Mouse (Mus musculus): ENCODE data around the gene Rab1b. TPM values are rescaled to one million over a fixed set of nuclear protein-coding genes. Genes with fewer than 3 reads are reported as not detected.
"Not testable (repeated sequence)": the region's sequence is repeated elsewhere in the genome, so short reads cannot be mapped to it uniquely, and the experiment has no call there.

Gene Rab1b
- polyA plus RNA-seq, 1 experiment from 2014 or later, result 225 TPM

- peaks cover 46% of the 10 kb centered on the region for H3K36me3 ChIP-seq (ENCODE audit: control insufficient read depth, insufficient read depth, low read length)
- WGBS, result 0% methylated on average over 21 of the region's 21 CpGs
- H3K27ac ChIP-seq (replicated peaks; ENCODE audit: low read depth, low read length), result no peak overlapping the region; the same call in 1 of the 2 replicates
- peak overlapping the region; percentile 25; the same call in 1 of the 2 replicates for H3K4me2 ChIP-seq (ENCODE audit: low read depth, low read length)
- H3K4me1 ChIP-seq (ENCODE audit: control insufficient read depth, insufficient read depth, low read length), result peaks cover 31% of the 10 kb centered on the region
- no peak overlapping the region for H3K4me3 ChIP-seq (ENCODE audit: low read depth, low read length)
- DNase-seq (ENCODE audit: low spot score) (peak; percentile 95), ATAC-seq (ENCODE audit: low read depth) (peak; percentile 74)
- H3K9me3 ChIP-seq (ENCODE audit: control insufficient read depth, low read length), result no peaks in the 10 kb centered on the region
- H3K9ac ChIP-seq (ENCODE audit: low read depth, low read length), result peak overlapping the region; percentile 32; the same call in 1 of the 2 replicates
- H3K27me3 ChIP-seq (replicated peaks; ENCODE audit: control insufficient read depth, insufficient read depth, low read length), result no peaks in the 10 kb centered on the region
Observed at GRCm38 (mm10) chr19:5094243-5094632, 12.6 kb downstream of the Rab1b start.

GRCm38 (mm10) chr19:5093481-5094242, 13.2 kb downstream of the Rab1b start:
- H3K27ac ChIP-seq (replicated peaks; ENCODE audit: low read depth, low read length), result no peak overlapping the region
- H3K9ac ChIP-seq (ENCODE audit: low read depth, low read length), result peak overlapping the region; percentile 32; the same call in 1 of the 2 replicates
- H3K27me3 ChIP-seq (replicated peaks; ENCODE audit: control insufficient read depth, insufficient read depth, low read length), result no peaks in the 10 kb centered on the region
- H3K36me3 ChIP-seq (ENCODE audit: control insufficient read depth, insufficient read depth, low read length), result peaks cover 46% of the 10 kb centered on the region
- H3K4me1 ChIP-seq (ENCODE audit: control insufficient read depth, insufficient read depth, low read length), result peaks cover 29% of the 10 kb centered on the region
- no peaks in the 10 kb centered on the region for H3K9me3 ChIP-seq (ENCODE audit: control insufficient read depth, low read length)
- no peak overlapping the region for H3K4me3 ChIP-seq (ENCODE audit: low read depth, low read length)
- peak overlapping the region; percentile 25; the same call in 1 of the 2 replicates for H3K4me2 ChIP-seq (ENCODE audit: low read depth, low read length)
- DNase-seq (ENCODE audit: low spot score), result no peak
- ATAC-seq (ENCODE audit: low read depth), result no peak
- WGBS, result 71% methylated on average over 12 of the region's 12 CpGs

- Histone ChIP-seq H3K27me3 (replicated peaks; ENCODE audit: control insufficient read depth, insufficient read depth, low read length) (no peaks in the 10 kb centered on the region; the same call in 1 of the 2 replicates), H3K27ac (replicated peaks; ENCODE audit: low read depth, low read length) (no peak overlapping the region), H3K9me3 (ENCODE audit: control insufficient read depth, low read length) (no peaks in the 10 kb centered on the region), H3K4me3 (ENCODE audit: low read depth, low read length) (no peak overlapping the region), H3K36me3 (ENCODE audit: control insufficient read depth, insufficient read depth, low read length) (peaks cover 46% of the 10 kb centered on the region), H3K9ac (ENCODE audit: low read depth, low read length) (no peak overlapping the region), H3K4me1 (ENCODE audit: control insufficient read depth, insufficient read depth, low read length) (peaks cover 30% of the 10 kb centered on the region), H3K4me2 (ENCODE audit: low read depth, low read length) (no peak overlapping the region)
- WGBS, result 85% methylated on average over 10 of the region's 10 CpGs
- ATAC-seq (ENCODE audit: low read depth), result no peak
- DNase-seq (ENCODE audit: low spot score), result no peak
Observed at GRCm38 (mm10) chr19:5092083-5092482, 14.8 kb downstream of the Rab1b start.

GRCm38 (mm10) chr19:5089324-5089723, 17.5 kb downstream of the Rab1b start:
- WGBS, result 97% methylated on average over 4 of the region's 4 CpGs
- Histone ChIP-seq H3K4me2 (ENCODE audit: low read depth, low read length) (peak overlapping the region; percentile 85), H3K4me3 (ENCODE audit: low read depth, low read length) (peak overlapping the region; percentile 77), H3K27ac (replicated peaks; ENCODE audit: low read depth, low read length) (no peak overlapping the region), H3K9me3 (ENCODE audit: control insufficient read depth, low read length) (no peaks in the 10 kb centered on the region), H3K9ac (ENCODE audit: low read depth, low read length) (peak overlapping the region; percentile 78), H3K36me3 (ENCODE audit: control insufficient read depth, insufficient read depth, low read length) (peaks cover 46% of the 10 kb centered on the region), H3K27me3 (replicated peaks; ENCODE audit: control insufficient read depth, insufficient read depth, low read length) (peaks cover 22% of the 10 kb centered on the region), H3K4me1 (ENCODE audit: control insufficient read depth, insufficient read depth, low read length) (peaks cover 10% of the 10 kb centered on the region)
- ATAC-seq (ENCODE audit: low read depth) (no peak), DNase-seq (ENCODE audit: low spot score) (no peak)

- DNase-seq (ENCODE audit: low spot score), result peak; percentile 100
Observed at GRCm38 (mm10) chr19:5087884-5088728, 18.8 kb downstream of the Rab1b start, which contains the start of gene Yif1a. Yif1a (plus strand) TSS chr19:5088538.

GRCm38 (mm10) chr19:5086533-5086932, 20.3 kb downstream of the Rab1b start:
- H3K4me1 ChIP-seq (ENCODE audit: control insufficient read depth, insufficient read depth, low read length); H3K4me3 ChIP-seq (ENCODE audit: low read depth, low read length); H3K4me2 ChIP-seq (ENCODE audit: low read depth, low read length); ATAC-seq (ENCODE audit: low read depth); H3K9me3 ChIP-seq (ENCODE audit: control insufficient read depth, low read length); H3K27ac ChIP-seq (replicated peaks; ENCODE audit: low read depth, low read length); DNase-seq (ENCODE audit: low spot score); H3K9ac ChIP-seq (ENCODE audit: low read depth, low read length): not testable (repeated sequence)
- Histone ChIP-seq H3K27me3 (replicated peaks; ENCODE audit: control insufficient read depth, insufficient read depth, low read length) (peaks cover 50% of the 10 kb centered on the region), H3K36me3 (ENCODE audit: control insufficient read depth, insufficient read depth, low read length) (peaks cover 23% of the 10 kb centered on the region)
- WGBS, result 52% methylated on average over 4 of the region's 4 CpGs

More at GRCm38 (mm10) chr19:5087884-5088728, 18.8 kb downstream of the Rab1b start, which contains the start of gene Yif1a:
- Histone ChIP-seq H3K4me3 (ENCODE audit: low read depth, low read length) (peak within 1 kb of the TSS; percentile 77), H3K4me1 (ENCODE audit: control insufficient read depth, insufficient read depth, low read length) (peaks cover 10% of the 10 kb centered on the region; the same call in 1 of the 2 replicates), H3K27me3 (replicated peaks; ENCODE audit: control insufficient read depth, insufficient read depth, low read length) (peaks cover 34% of the 10 kb centered on the region), H3K9ac (ENCODE audit: low read depth, low read length) (peak within 1 kb of the TSS; percentile 78), H3K9me3 (ENCODE audit: control insufficient read depth, low read length) (no peaks in the 10 kb centered on the region), H3K27ac (replicated peaks; ENCODE audit: low read depth, low read length) (peak within 1 kb of the TSS; percentile 78), H3K36me3 (ENCODE audit: control insufficient read depth, insufficient read depth, low read length) (peaks cover 39% of the 10 kb centered on the region), H3K4me2 (ENCODE audit: low read depth, low read length) (peak within 1 kb of the TSS; percentile 85)
- ATAC-seq (ENCODE audit: low read depth), result peak; percentile 94
- 1% methylated on average over 57 of the region's 58 CpGs for WGBS

- Histone ChIP-seq H3K9ac (ENCODE audit: low read depth, low read length) (peak within 1 kb of the TSS; percentile 61), H3K36me3 (ENCODE audit: control insufficient read depth, insufficient read depth, low read length) (peaks cover 11% of the 10 kb centered on the region), H3K27ac (replicated peaks; ENCODE audit: low read depth, low read length) (no peak within 1 kb of the TSS), H3K9me3 (ENCODE audit: control insufficient read depth, low read length) (no peaks in the 10 kb centered on the region), H3K27me3 (replicated peaks; ENCODE audit: control insufficient read depth, insufficient read depth, low read length) (peaks cover 62% of the 10 kb centered on the region), H3K4me3 (ENCODE audit: low read depth, low read length) (peak within 1 kb of the TSS; percentile 49), H3K4me1 (ENCODE audit: control insufficient read depth, insufficient read depth, low read length) (peaks cover 10% of the 10 kb centered on the region; the same call in 1 of the 2 replicates), H3K4me2 (ENCODE audit: low read depth, low read length) (peak within 1 kb of the TSS; percentile 83)
- 1% methylated on average over 22 of the region's 69 CpGs for WGBS
- ATAC-seq (ENCODE audit: low read depth) (no peak), DNase-seq (ENCODE audit: low spot score) (no peak)
Observed at GRCm38 (mm10) chr19:5085145-5085863, 21.6 kb downstream of the Rab1b start, which contains the start of gene Tmem151a. Tmem151a (minus strand) TSS chr19:5085531.

- DNase-seq (ENCODE audit: low spot score) (no peak), ATAC-seq (ENCODE audit: low read depth) (no peak)
- peak overlapping the region; percentile 61; the same call in 1 of the 2 replicates for H3K9ac ChIP-seq (ENCODE audit: low read depth, low read length)
- WGBS, result 8% methylated on average over 7 of the region's 15 CpGs
- peaks cover 62% of the 10 kb centered on the region for H3K27me3 ChIP-seq (replicated peaks; ENCODE audit: control insufficient read depth, insufficient read depth, low read length)
- H3K9me3 ChIP-seq (ENCODE audit: control insufficient read depth, low read length), result no peaks in the 10 kb centered on the region
- peak overlapping the region; percentile 49 for H3K4me3 ChIP-seq (ENCODE audit: low read depth, low read length)
- peaks cover 10% of the 10 kb centered on the region; the same call in 1 of the 2 replicates for H3K4me1 ChIP-seq (ENCODE audit: control insufficient read depth, insufficient read depth, low read length)
- H3K27ac ChIP-seq (replicated peaks; ENCODE audit: low read depth, low read length), result no peak overlapping the region
- peaks cover 6% of the 10 kb centered on the region; the same call in 1 of the 2 replicates for H3K36me3 ChIP-seq (ENCODE audit: control insufficient read depth, insufficient read depth, low read length)
- peak overlapping the region; percentile 83 for H3K4me2 ChIP-seq (ENCODE audit: low read depth, low read length)
Observed at GRCm38 (mm10) chr19:5084834-5085144, 22.1 kb downstream of the Rab1b start.
